In genomic region chr12:8788469-8788868, GRCm38 (mm10) we compare ENCODE assay signal across 21 mouse cellular contexts. TPM values are rescaled to one million over a fixed set of nuclear protein-coding genes. Genes with fewer than 3 reads are reported as not detected.
DNase-seq lines count a peak whose midpoint lies in the region; ATAC-seq lines count a peak whose summit lies in the region.
"Had no signal": no experiment of that assay in that cellular context is flagged by ENCODE, and none has a peak within 500 bp of the region (broad histone marks: within the 10 kb centered on the region; RNA-seq: fewer than 3 reads in every experiment).

No protein-coding gene starts in this region.

- 65% methylated on average over 3 of the region's 3 CpGs for WGBS in forebrain, embryonic 10.5 days
- 64% methylated on average over 3 of the region's 3 CpGs for WGBS in forebrain, embryonic 16.5 days
- WGBS in midbrain, embryonic 10.5 days, result 41% methylated on average over 3 of the region's 3 CpGs
- 34% methylated on average over 3 of the region's 3 CpGs for WGBS in midbrain, embryonic 13.5 days

- H3K9ac ChIP-seq in forebrain, embryonic 16.5 days (replicated peaks; ENCODE audit: low read depth, low read length), result no peak overlapping the region
- no peak overlapping the region for H3K9ac ChIP-seq in midbrain, embryonic 13.5 days (replicated peaks)
- H3K9ac ChIP-seq: heart, embryonic 15.5 days had no signal

- no peak overlapping the region for H3K4me2 ChIP-seq in forebrain, embryonic 16.5 days (ENCODE audit: low read length)
- no peak overlapping the region for H3K4me2 ChIP-seq in midbrain, embryonic 13.5 days (replicated peaks)
- H3K4me2 ChIP-seq: heart, embryonic 15.5 days had no signal

- H3K4me1 ChIP-seq in forebrain, embryonic 10.5 days, result peaks cover 29% of the 10 kb centered on the region
- no peaks in the 10 kb centered on the region for H3K4me1 ChIP-seq in forebrain, embryonic 16.5 days (replicated peaks; ENCODE audit: control insufficient read depth, insufficient read depth, low read length)
- H3K4me1 ChIP-seq in midbrain, embryonic 10.5 days, result peaks cover 42% of the 10 kb centered on the region
- peaks cover 7% of the 10 kb centered on the region; the same call in 1 of the 2 replicates for H3K4me1 ChIP-seq in midbrain, embryonic 13.5 days (replicated peaks)

- peaks cover 81% of the 10 kb centered on the region for H3K36me3 ChIP-seq in forebrain, embryonic 10.5 days (replicated peaks)
- peaks cover 11% of the 10 kb centered on the region for H3K36me3 ChIP-seq in forebrain, embryonic 16.5 days (ENCODE audit: control insufficient read depth, insufficient read depth)
- H3K36me3 ChIP-seq in midbrain, embryonic 10.5 days, result peaks cover 58% of the 10 kb centered on the region
- H3K36me3 ChIP-seq in midbrain, embryonic 13.5 days, result peaks cover 36% of the 10 kb centered on the region

- DNase-seq in forebrain, embryonic 10.5 days (ENCODE audit: extremely low spot score, low spot score), result no peak
- peak; percentile 41 to 64 for DNase-seq in lung, adult 18-20 months
- no peak for DNase-seq in lung, postnatal 25 days (ENCODE audit: low spot score)
- DNase-seq in midbrain, embryonic 10.5 days (ENCODE audit: low spot score), result peak; percentile 25
- DNase-seq in ovary, adult 18-20 months (ENCODE audit: low spot score), result no peak
- no peak for DNase-seq in retina, postnatal 1 day
- DNase-seq: adrenal gland, adult 8-10 months; adrenal gland, postnatal 36 days; B cell, adult 2 months; cerebellum, adult 2 months; cerebellum, postnatal 10 days; gastrocnemius, postnatal 36 days; heart, adult 11 months; heart, postnatal 14 days had no signal

- H3K27ac ChIP-seq in forebrain, embryonic 10.5 days, result peak overlapping the region; percentile 44; the same call in 1 of the 2 replicates
- H3K27ac ChIP-seq in forebrain, embryonic 16.5 days (ENCODE audit: low read length), result no peak overlapping the region
- peak overlapping the region; percentile 42 for H3K27ac ChIP-seq in midbrain, embryonic 10.5 days (replicated peaks)
- no peak overlapping the region for H3K27ac ChIP-seq in midbrain, embryonic 13.5 days
- H3K27ac ChIP-seq: embryonic facial prominence, embryonic 10.5 days; heart, embryonic 15.5 days had no signal

- no peaks in the 10 kb centered on the region for H3K9me3 ChIP-seq in forebrain, embryonic 10.5 days
- H3K9me3 ChIP-seq in forebrain, embryonic 16.5 days (ENCODE audit: control insufficient read depth, low read length), result no peaks in the 10 kb centered on the region
- no peaks in the 10 kb centered on the region for H3K9me3 ChIP-seq in midbrain, embryonic 10.5 days (replicated peaks)
- H3K9me3 ChIP-seq in midbrain, embryonic 13.5 days, result no peaks in the 10 kb centered on the region
- H3K9me3 ChIP-seq: embryonic facial prominence, embryonic 10.5 days; G1E; heart, embryonic 15.5 days had no signal

- H3K4me3 ChIP-seq in forebrain, embryonic 10.5 days, result no peak overlapping the region
- H3K4me3 ChIP-seq in forebrain, embryonic 16.5 days (replicated peaks; ENCODE audit: low read length), result no peak overlapping the region
- H3K4me3 ChIP-seq in midbrain, embryonic 10.5 days, result no peak overlapping the region
- no peak overlapping the region for H3K4me3 ChIP-seq in midbrain, embryonic 13.5 days (replicated peaks)
- H3K4me3 ChIP-seq: embryonic facial prominence, embryonic 10.5 days; heart, embryonic 15.5 days had no signal

- no peaks in the 10 kb centered on the region for H3K27me3 ChIP-seq in forebrain, embryonic 10.5 days (ENCODE audit: poor library complexity, severe bottlenecking)
- no peaks in the 10 kb centered on the region for H3K27me3 ChIP-seq in forebrain, embryonic 16.5 days (replicated peaks; ENCODE audit: control insufficient read depth, insufficient read depth, low read length)
- H3K27me3 ChIP-seq in midbrain, embryonic 10.5 days (ENCODE audit: low read depth, poor library complexity, severe bottlenecking), result no peaks in the 10 kb centered on the region
- no peaks in the 10 kb centered on the region for H3K27me3 ChIP-seq in midbrain, embryonic 13.5 days
- H3K27me3 ChIP-seq: heart, embryonic 15.5 days had no signal

- no peak for ATAC-seq in forebrain, embryonic 16.5 days
- ATAC-seq in midbrain, embryonic 13.5 days, result no peak
- ATAC-seq: CD4-positive, CD25-positive, alpha-beta regulatory T cell, adult 4 months; forebrain, embryonic 14.5 days had no signal

RNA-seq across cellular contexts. Expression of gene Sdc1, which starts 17.3 kb away (rescaled TPM):
- polyA plus RNA-seq in forebrain, embryonic 10.5 days (2016; fragmentation: Nextera tagmentation; extraction: Ambion mirVana), result 133 and 140 TPM in 2 replicates
- polyA plus RNA-seq in forebrain, embryonic 16.5 days (2015; fragmentation: Nextera tagmentation; extraction: Ambion mirVana), result 25.0 and 33.4 TPM in 2 replicates
- 110 and 128 TPM in 2 replicates for polyA plus RNA-seq in midbrain, embryonic 10.5 days (2016; fragmentation: Nextera tagmentation; extraction: Ambion mirVana)
- 30.1 and 30.8 TPM in 2 replicates for polyA plus RNA-seq in midbrain, embryonic 13.5 days (2015; fragmentation: Nextera tagmentation; extraction: Ambion mirVana)

Comparison
In these comparisons a context has a peak if more than half of its experiments do, and no peak if none do; other contexts are left out.
1. DNase-seq: peak in lung, adult 18-20 months (2 of 2) and midbrain, embryonic 10.5 days (single experiment); none in forebrain, embryonic 10.5 days (single experiment), lung, postnatal 25 days (single experiment), ovary, adult 18-20 months (single experiment) and retina, postnatal 1 day (single experiment).
2. H3K27ac ChIP-seq: peak in forebrain, embryonic 10.5 days (single experiment) and midbrain, embryonic 10.5 days (single experiment); none in forebrain, embryonic 16.5 days (single experiment) and midbrain, embryonic 13.5 days (single experiment).